Mouse (Mus musculus) kidney, adult 2 months (tissue): ENCODE results near the gene Epn3.

Source experiments
- CTCF ChIP-seq: fragments of 200-500 bp; conservative IDR thresholded peaks from 2 replicates; pipeline ENCODE4 v1.5.1; 2011; ENCODE audit warnings: low read depth, mild to moderate bottlenecking, control low read depth, low read length, moderate library complexity, mixed read lengths; ENCODE audit not compliant: insufficient read depth, insufficient read length
- POLR2A ChIP-seq: fragments of 200-500 bp; IDR thresholded peaks from one replicate; pipeline ENCODE4 v1.6.1; 2011; ENCODE audit warnings: low read depth, low read length, control low read depth

- no peak for TF ChIP-seq CTCF
- TF ChIP-seq POLR2A: no peak
These were observed 58.0 kb downstream of the Epn3 start for GRCm38 (mm10) chr11:94441752-94442151.
